Mouse (Mus musculus): ENCODE data around the gene Klhl3.

DNA sequence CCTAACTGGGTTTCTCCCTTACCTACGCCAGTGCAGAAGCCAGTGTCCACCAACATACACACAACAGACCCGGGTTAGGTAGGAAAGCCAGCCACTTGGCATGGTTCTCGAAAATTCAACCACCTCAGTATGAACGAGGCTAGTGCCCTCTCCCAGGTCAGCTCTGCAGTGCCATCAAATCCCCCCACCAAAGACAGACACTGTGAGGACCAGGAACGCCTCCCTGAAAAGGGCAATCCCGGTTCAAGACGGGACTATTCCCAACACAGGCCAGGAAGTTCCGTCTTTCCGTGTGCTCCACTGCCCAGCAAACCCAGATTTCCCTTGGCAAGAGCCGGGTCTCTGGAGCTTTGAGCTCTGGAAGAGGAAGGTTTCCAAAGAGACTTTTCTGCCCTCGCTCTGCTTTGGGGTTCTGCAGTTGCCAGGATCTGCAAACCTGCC is 771 bp downstream of the Klhl3 start:
- TF ChIP-seq POLR2A (IDR thresholded peaks at IDR 0.05; ENCODE audit: borderline replicate concordance, low read depth, low read length) (no peak), CTCF (IDR thresholded peaks at IDR 0.05; ENCODE audit: low read depth, low read length) (no peak)

Measured in bone marrow macrophage, adult 2 months (primary cell).